ENCODE assay signal across 13 mouse cellular contexts in the genomic region with DNA sequence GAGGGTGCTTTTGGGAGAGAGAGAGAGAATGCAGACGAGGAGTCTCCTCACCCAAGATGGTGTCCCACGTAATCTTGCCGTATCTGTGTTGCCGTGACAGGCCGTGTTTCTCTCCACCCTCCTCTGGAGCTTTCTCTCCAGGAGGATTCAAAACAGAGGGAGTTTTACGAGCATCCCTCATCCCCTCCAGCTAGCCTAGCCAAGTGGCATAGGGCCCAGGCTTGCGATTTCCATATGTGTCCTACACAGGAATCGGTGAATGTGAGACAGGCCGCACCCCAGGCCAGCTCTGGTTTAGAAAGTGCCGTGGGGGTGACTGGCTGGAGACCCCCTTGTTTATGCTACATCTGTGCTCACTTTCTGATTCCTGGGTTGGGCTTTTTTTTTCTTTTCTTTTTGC.
DNase-seq lines count a peak whose midpoint lies in the region; ATAC-seq and TF ChIP-seq lines count a peak whose summit lies in the region.
"Had no signal": no experiment of that assay in that cellular context is flagged by ENCODE, and none has a peak within 500 bp of the region (broad histone marks: within the 10 kb centered on the region; RNA-seq: fewer than 3 reads in every experiment).

No protein-coding gene starts in this region.

- 0 out of 2 replicates have a peak, but pooled peaks cover 5% of the 10 kb centered on the region for H3K4me1 ChIP-seq in heart, embryonic 15.5 days (replicated peaks)
- H3K4me1 ChIP-seq in heart, adult 2 months (ENCODE audit: control insufficient read depth, insufficient read depth, low read length): no peaks in the 10 kb centered on the region
- H3K4me1 ChIP-seq in neural tube, embryonic 13.5 days (replicated peaks): peaks cover 38% of the 10 kb centered on the region

- no peaks in the 10 kb centered on the region for H3K36me3 ChIP-seq in heart, embryonic 15.5 days
- H3K36me3 ChIP-seq in heart, adult 2 months (ENCODE audit: control insufficient read depth, insufficient read depth, low read length): no peaks in the 10 kb centered on the region
- no peaks in the 10 kb centered on the region for H3K36me3 ChIP-seq in neural tube, embryonic 13.5 days

- TF ChIP-seq POLR2A in heart, adult 2 months (IDR thresholded peaks at IDR 0.05; ENCODE audit: insufficient read depth, low read depth, low read length): no peak

- ATAC-seq in heart, embryonic 15.5 days (replicated peaks; ENCODE audit: insufficient number of reproducible peaks, insufficient read depth, low FRiP score, low read depth): 0 out of 2 replicates have a peak, but pooled peaks have one; percentile 23
- no peak for ATAC-seq in neural tube, embryonic 13.5 days (ENCODE audit: low read depth)
- ATAC-seq: hindbrain, postnatal 0 days had no signal

- H3K27me3 ChIP-seq in heart, embryonic 15.5 days: no peaks in the 10 kb centered on the region
- H3K27me3 ChIP-seq in heart, adult 2 months (ENCODE audit: control insufficient read depth, insufficient read depth, low read length): no peaks in the 10 kb centered on the region
- H3K27me3 ChIP-seq in neural tube, embryonic 13.5 days: no peaks in the 10 kb centered on the region
- H3K27me3 ChIP-seq: CH12.LX; lung, embryonic 15.5 days had no signal

- no peak overlapping the region for H3K27ac ChIP-seq in heart, embryonic 15.5 days
- no peak overlapping the region for H3K27ac ChIP-seq in heart, adult 2 months
- H3K27ac ChIP-seq in neural tube, embryonic 13.5 days (replicated peaks): 0 out of 2 replicates have a peak overlapping the region, but pooled peaks have one; percentile 42
- H3K27ac ChIP-seq: hindbrain, postnatal 0 days; lung, embryonic 15.5 days had no signal

- intact Hi-C loops in heart, adult 2 months (cut with DNase I): no loop called here

- no peak overlapping the region for H3K4me2 ChIP-seq in heart, embryonic 15.5 days
- no peak overlapping the region for H3K4me2 ChIP-seq in neural tube, embryonic 13.5 days
- H3K4me2 ChIP-seq: lung, embryonic 15.5 days; midbrain, embryonic 11.5 days had no signal

- no peak for TF ChIP-seq EP300 in heart, adult 2 months (IDR thresholded peaks at IDR 0.05; ENCODE audit: insufficient read depth, low read depth, low read length)

- H3K4me3 ChIP-seq in heart, embryonic 15.5 days: no peak overlapping the region
- H3K4me3 ChIP-seq in heart, adult 2 months: no peak overlapping the region
- no peak overlapping the region for H3K4me3 ChIP-seq in neural tube, embryonic 13.5 days
- H3K4me3 ChIP-seq: lung, embryonic 15.5 days had no signal

- H3K79me2 ChIP-seq in heart, adult 2 months (replicated peaks; ENCODE audit: control insufficient read depth, insufficient read depth, low read length): no peaks in the 10 kb centered on the region

- WGBS in heart, embryonic 15.5 days: 73% methylated on average over 10 of the region's 10 CpGs
- 74% methylated on average over 10 of the region's 10 CpGs for WGBS in heart, adult 2 months
- 52% methylated on average over 10 of the region's 10 CpGs for WGBS in neural tube, embryonic 13.5 days

- H3K9ac ChIP-seq in heart, embryonic 15.5 days: no peak overlapping the region
- H3K9ac ChIP-seq in heart, adult 2 months (ENCODE audit: low read depth, low read length): no peak overlapping the region
- H3K9ac ChIP-seq in neural tube, embryonic 13.5 days: no peak overlapping the region
- H3K9ac ChIP-seq: lung, embryonic 15.5 days had no signal

- no peaks in the 10 kb centered on the region for H3K9me3 ChIP-seq in heart, embryonic 15.5 days (replicated peaks)
- H3K9me3 ChIP-seq in neural tube, embryonic 13.5 days: no peaks in the 10 kb centered on the region
- H3K9me3 ChIP-seq: lung, embryonic 15.5 days had no signal

- TF ChIP-seq CTCF in heart, adult 2 months (IDR thresholded peaks at IDR 0.05): no peak

- no peak for DNase-seq in heart, adult 2 months
- no peak for DNase-seq in neural tube, embryonic 10.5 days (ENCODE audit: extremely low spot score, low spot score)
- DNase-seq in gastrocnemius, postnatal 25 days: peak; percentile 33
- DNase-seq in urinary bladder, postnatal 4 days (ENCODE audit: low spot score in 2 of 2): peak; percentile 61 to 75
- no peak for DNase-seq in c-Kit-positive CD71-positive TER-119-positive erythroid progenitor cells, embryonic 14.5 days (ENCODE audit: low spot score)
- DNase-seq: heart, adult 18-20 months; right cerebral cortex, postnatal 25 days had no signal

Comparison
In these comparisons a context has a peak if more than half of its experiments do, and no peak if none do; other contexts are left out.
1. DNase-seq: peak in gastrocnemius, postnatal 25 days (single experiment) and urinary bladder, postnatal 4 days (2 of 2); none in heart, adult 2 months (0 of 2), neural tube, embryonic 10.5 days (single experiment) and c-Kit-positive CD71-positive TER-119-positive erythroid progenitor cells, embryonic 14.5 days (single experiment).